Mouse (Mus musculus) skeletal muscle tissue, postnatal 0 days (tissue): Measurements from ENCODE around the gene Dand5. TPM values are rescaled to one million over a fixed set of nuclear protein-coding genes. Genes with fewer than 3 reads are reported as not detected.

Source experiments
- microRNA-seq, 2 experiments: library from miRNA; unstranded; fragments of <30 nt; microRNA quantifications; one replicate each; pipeline ENCODE4; 2016
- polyA plus RNA-seq: library from polyadenylated mRNA; unstranded; fragments of >200 nt; fragmentation: Nextera tagmentation; extraction: Ambion mirVana; gene quantifications from 2 replicates; pipeline ENCODE4 v1.2.1, GENCODE M21; 2015

Dand5 gene
- 8.7 and 8.9 TPM in 2 replicates for polyA plus RNA-seq

DNA sequence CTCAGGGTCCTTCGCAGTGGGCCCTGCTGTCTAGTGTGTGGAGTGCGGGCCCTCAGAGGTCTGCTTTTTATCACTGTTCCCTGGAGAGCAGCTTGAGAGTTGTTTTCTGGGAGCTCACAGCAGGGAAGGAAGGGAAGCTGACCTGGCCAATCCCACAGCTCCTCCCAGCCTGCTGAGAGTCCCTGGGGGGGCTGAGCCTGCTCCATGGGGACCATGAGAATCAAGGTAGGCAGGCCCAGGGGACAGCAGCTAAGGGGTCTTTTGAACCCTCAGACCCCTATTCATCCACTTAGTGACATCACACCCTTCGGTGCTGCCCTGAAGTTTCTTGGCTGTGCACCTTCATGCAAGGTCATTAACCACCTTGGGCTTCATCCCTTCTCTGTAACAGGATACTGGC lies at the start of gene Dand5:
TSS of gene Dand5 (minus strand) at position 101 of the 400 bp plus-strand sequence.

DNA sequence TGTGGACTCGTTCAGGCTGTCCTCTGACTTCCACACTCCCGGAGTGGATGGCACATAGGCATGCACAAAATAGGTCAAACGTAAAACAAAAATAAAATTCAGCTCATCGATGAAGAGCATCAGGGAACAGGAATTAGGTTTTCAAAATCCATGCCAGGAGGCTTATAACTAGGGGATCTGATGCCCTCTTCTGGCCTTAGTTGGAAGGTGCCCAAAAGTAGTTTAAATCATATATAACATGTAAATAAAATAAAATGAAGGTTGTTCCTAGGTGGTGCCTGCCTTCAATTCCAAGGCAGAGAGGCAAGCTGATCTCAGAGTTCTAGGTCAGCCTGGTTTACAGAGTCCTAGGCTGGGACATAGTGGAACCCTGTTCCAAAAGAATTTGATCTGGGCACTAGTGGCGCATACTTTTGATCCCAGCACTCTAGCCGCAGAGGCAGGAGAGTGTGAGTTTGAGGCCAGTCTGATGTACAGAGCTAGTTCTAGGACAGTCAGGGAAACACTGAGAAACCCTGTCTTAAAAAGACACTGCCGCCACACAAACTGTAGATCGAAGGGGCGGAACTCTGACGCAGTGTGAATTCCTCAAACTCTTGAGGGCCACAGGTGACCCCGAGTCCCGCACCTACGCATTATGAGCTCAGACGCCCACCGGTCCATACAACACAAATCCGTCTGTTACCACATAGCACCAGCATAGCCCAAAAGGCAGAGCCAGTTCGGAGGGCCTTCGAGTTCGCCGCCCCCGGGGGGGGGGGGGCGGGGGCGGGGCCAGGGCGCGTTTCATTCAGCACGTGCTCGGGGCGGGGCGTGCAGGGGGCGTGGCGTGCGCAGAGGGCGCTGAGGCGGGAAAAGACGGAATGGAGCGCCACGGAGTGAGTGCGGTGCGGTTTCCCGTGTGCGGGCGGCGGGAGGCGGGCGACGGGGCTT lies 49.0 kb upstream of the Dand5 start, which contains the start of gene Syce2:
TSS of gene Syce2 (plus strand) at position 736 of the 933 bp plus-strand sequence.

GRCm38 (mm10) chr8:84856864-84857441 lies 34.3 kb upstream of the Dand5 start, which contains the start of gene Farsa:
Farsa (plus strand) TSS chr8:84856989.

GRCm38 (mm10) chr8:84846722-84847572 lies 24.3 kb upstream of the Dand5 start, which contains the start of gene Calr:
Calr (minus strand) TSS chr8:84846934.

GRCm38 (mm10) chr8:84840248-84840999 lies 17.8 kb upstream of the Dand5 start, which contains the start of gene Rad23a:
Rad23a (minus strand) TSS chr8:84840665.

GRCm38 (mm10) chr8:84831490-84831889 lies 8.9 kb upstream of the Dand5 start, which contains the start of gene Gadd45gip1:
Gadd45gip1 (plus strand) TSS chr8:84831522.

DNA sequence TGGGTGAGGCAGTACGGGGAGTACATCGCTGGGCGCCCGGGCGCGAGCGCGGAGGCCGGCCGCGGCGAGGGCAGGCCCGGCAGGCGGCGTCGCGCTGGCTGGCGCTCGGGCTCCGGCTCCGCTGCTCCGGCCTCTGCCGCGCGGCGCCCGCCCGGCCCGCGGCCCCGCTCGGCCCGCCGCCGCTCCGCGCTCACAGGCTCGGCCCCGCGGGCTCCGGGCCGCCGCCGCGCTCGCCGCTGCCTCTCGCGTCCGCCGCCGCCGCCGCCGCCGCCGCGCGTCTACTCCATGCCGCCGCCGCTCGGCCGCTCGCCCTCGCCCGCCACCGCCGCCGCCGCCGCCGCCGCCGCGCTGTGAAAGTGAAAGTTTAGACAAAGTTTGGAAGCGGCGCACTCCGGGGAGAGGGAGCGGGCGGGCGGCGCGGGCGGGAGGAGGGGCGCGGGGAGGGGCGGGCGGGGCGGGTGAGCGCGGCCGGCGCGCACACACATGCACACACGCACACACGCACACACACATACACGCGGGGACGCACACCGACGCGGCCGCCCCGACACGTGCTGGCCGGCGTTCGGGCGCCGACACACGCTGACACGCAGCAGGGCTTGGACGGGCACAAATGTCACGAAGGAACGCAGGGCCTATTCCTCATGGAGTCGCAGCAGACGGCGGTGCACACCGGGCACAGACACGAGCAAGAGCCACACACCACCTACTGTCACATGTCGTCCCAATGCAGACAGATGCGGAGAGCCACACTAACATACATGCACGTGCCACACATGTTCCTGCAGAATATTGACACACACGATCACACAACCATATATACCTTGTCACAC lies 22.4 kb downstream of the Dand5 start, which contains the start of gene Nfix:
TSS of gene Nfix (minus strand) at position 346 of the 833 bp plus-strand sequence.

Small RNAs within 50 kb of the gene (microRNA-seq; reads per million reads assigned to microRNA genes)
- 1.1 to 1.2 reads per million in 2 experiments for gene Mir7069

Other genes with a start within 250 kb of the Dand5 start
- gene Ier2, start 160.0 kb downstream of the Dand5 start, polyA plus RNA-seq, result 21.8 and 35.5 TPM in 2 replicates
- 33.7 and 35.7 TPM in 2 replicates for gene Trmt1, start 136.5 kb downstream of the Dand5 start, polyA plus RNA-seq
- gene Nacc1, start 135.0 kb downstream of the Dand5 start, polyA plus RNA-seq, result 5.8 and 6.1 TPM in 2 replicates
- 5.4 and 7.1 TPM in 2 replicates for gene Lyl1, start 121.4 kb downstream of the Dand5 start, polyA plus RNA-seq
- gene G430095P16Rik, start 99.8 kb downstream of the Dand5 start, polyA plus RNA-seq, result 6.9 and 8.4 TPM in 2 replicates
- gene Nfix, start 22.5 kb downstream of the Dand5 start, polyA plus RNA-seq, result 43.9 and 49.1 TPM in 2 replicates
- 66.7 and 71.6 TPM in 2 replicates for gene Gadd45gip1, start 8.7 kb upstream of the Dand5 start, polyA plus RNA-seq
- gene Rad23a, start 17.8 kb upstream of the Dand5 start, polyA plus RNA-seq, result 156 and 158 TPM in 2 replicates
- gene Calr, start 24.1 kb upstream of the Dand5 start, polyA plus RNA-seq, result 182 and 260 TPM in 2 replicates
- gene Farsa, start 34.2 kb upstream of the Dand5 start, polyA plus RNA-seq, result 37.7 and 40.9 TPM in 2 replicates
- 11.9 and 16.7 TPM in 2 replicates for gene Syce2, start 49.3 kb upstream of the Dand5 start, polyA plus RNA-seq
- gene Gcdh, start 71.1 kb upstream of the Dand5 start, polyA plus RNA-seq, result 25.0 and 25.2 TPM in 2 replicates
- gene Klf1, start 79.1 kb upstream of the Dand5 start, polyA plus RNA-seq, result 0.33 and 0.42 TPM in 2 replicates
- gene Dnase2a, start 85.7 kb upstream of the Dand5 start, polyA plus RNA-seq, result 6.7 and 7.6 TPM in 2 replicates
- not detected in 2 replicates for gene Mast1, start 114.5 kb upstream of the Dand5 start, polyA plus RNA-seq
- gene Rtbdn, start 124.2 kb upstream of the Dand5 start, polyA plus RNA-seq, result not detected in 2 replicates
- not detected in 2 replicates for gene Gm49661, start 146.6 kb upstream of the Dand5 start, polyA plus RNA-seq
- 348 and 353 TPM in 2 replicates for gene Prdx2, start 146.8 kb upstream of the Dand5 start, polyA plus RNA-seq
- gene Rnaseh2a, start 146.9 kb upstream of the Dand5 start, polyA plus RNA-seq, result 41.5 and 48.0 TPM in 2 replicates
- 11.2 and 16.5 TPM in 2 replicates for gene Junb, start 155.9 kb upstream of the Dand5 start, polyA plus RNA-seq
- gene Hook2, start 167.8 kb upstream of the Dand5 start, polyA plus RNA-seq, result 7.2 and 8.0 TPM in 2 replicates
- gene Best2, start 191.7 kb upstream of the Dand5 start, polyA plus RNA-seq, result not detected in 2 replicates
- 57.5 and 68.3 TPM in 2 replicates for gene Asna1, start 202.5 kb upstream of the Dand5 start, polyA plus RNA-seq
- gene Trir, start 204.0 kb upstream of the Dand5 start, polyA plus RNA-seq, result 61.3 and 74.2 TPM in 2 replicates
- gene Tnpo2, start 214.1 kb upstream of the Dand5 start, polyA plus RNA-seq, result 11.4 and 12.6 TPM in 2 replicates
- 9.5 and 11.5 TPM in 2 replicates for gene Fbxw9, start 237.2 kb upstream of the Dand5 start, polyA plus RNA-seq
- not detected in 2 replicates for gene Gm5741, start 245.2 kb upstream of the Dand5 start, polyA plus RNA-seq
- 24.6 and 32.1 TPM in 2 replicates for gene Dhps, start 248.9 kb upstream of the Dand5 start, polyA plus RNA-seq